ENCODE assay signal across 30 mouse cellular contexts in the genomic region with DNA sequence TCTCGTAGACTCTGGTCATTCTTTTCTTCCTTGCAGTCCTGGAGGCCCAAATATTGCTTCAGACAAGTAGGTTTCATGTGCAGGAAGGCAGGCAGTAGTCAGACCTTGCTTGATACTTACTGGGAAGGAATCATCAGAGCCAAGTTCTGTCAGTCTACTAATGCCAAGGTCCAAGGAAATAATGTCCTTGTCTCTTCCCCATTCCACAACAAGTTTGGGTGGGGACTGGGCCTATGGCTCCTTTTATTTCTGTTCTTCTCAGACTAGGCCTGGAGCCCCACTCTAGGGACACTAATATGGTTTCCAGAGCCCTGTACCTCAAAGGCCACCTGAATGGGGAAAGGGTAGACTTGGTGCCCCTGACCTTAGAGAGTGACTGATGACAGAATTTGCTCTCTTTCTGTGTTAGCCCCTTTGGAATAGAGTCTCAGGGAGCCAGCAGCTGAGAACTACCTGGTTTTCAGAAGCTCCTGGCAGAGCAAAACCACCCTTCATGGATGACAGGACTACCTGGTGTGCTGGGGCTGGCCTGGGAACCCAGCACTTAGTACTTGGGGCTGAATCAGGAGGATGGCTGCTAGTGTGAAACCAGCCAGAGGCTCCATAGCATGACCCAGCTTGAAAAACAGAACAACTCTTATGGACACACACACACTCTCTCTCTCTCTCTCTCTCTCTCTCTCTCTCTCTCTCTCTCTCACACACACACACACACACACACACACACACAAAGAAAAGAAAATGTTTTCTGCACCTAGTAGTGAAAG. TPM values are rescaled to one million over a fixed set of nuclear protein-coding genes. Genes with fewer than 3 reads are reported as not detected.
DNase-seq lines count a peak whose midpoint lies in the region; ATAC-seq and TF ChIP-seq lines count a peak whose summit lies in the region.
"Had no signal": no experiment of that assay in that cellular context is flagged by ENCODE, and none has a peak within 500 bp of the region (broad histone marks: within the 10 kb centered on the region; RNA-seq: fewer than 3 reads in every experiment).

No protein-coding gene starts in this region.

- intact Hi-C loops in gastrocnemius, adult 2 months (cut with DNase I) = no loop called here
- intact Hi-C loops in gastrocnemius, postnatal 14 days (cut with DNase I; ENCODE audit: low total_unique reads) = no loop called here

- peak overlapping the region; percentile 100 for H3K9ac ChIP-seq in neural tube, embryonic 11.5 days (ENCODE audit: low read length)
- H3K9ac ChIP-seq: heart, embryonic 12.5 days; midbrain, embryonic 12.5 days had no signal

- no peak for ATAC-seq in neural tube, embryonic 11.5 days (ENCODE audit: insufficient read depth, low FRiP score, low TSS enrichment)
- ATAC-seq: CD4-positive, CD25-positive, alpha-beta regulatory T cell, adult 4 months; forebrain, embryonic 16.5 days; lung, postnatal 0 days had no signal

- H3K9me3 ChIP-seq in neural tube, embryonic 11.5 days (ENCODE audit: control insufficient read depth, low read length) = no peaks in the 10 kb centered on the region
- H3K9me3 ChIP-seq: embryonic facial prominence, embryonic 10.5 days; forebrain, embryonic 10.5 days; heart, embryonic 12.5 days; limb, embryonic 10.5 days; midbrain, embryonic 12.5 days had no signal

- no peak for DNase-seq in gastrocnemius, adult 2 months
- no peak for DNase-seq in gastrocnemius, postnatal 14 days
- DNase-seq in kidney, adult 2 months = no peak
- no peak for DNase-seq in kidney, adult 9 months
- no peak for DNase-seq in neural tube, embryonic 11.5 days (ENCODE audit: low spot score)
- no peak for DNase-seq in neural tube, embryonic 10.5 days (ENCODE audit: extremely low spot score, low spot score)
- DNase-seq in cerebellum, postnatal 25 days = no peak
- DNase-seq: cerebellum, adult 11 months; cerebellum, adult 9-11 months; gastrocnemius, postnatal 25 days; heart, adult 18-20 months; heart, postnatal 10 days; kidney, postnatal 10 days; liver; thymus, adult 2 months; thymus, postnatal 4 days had no signal

- H3K27me3 ChIP-seq in kidney, adult 2 months (replicated peaks; ENCODE audit: control insufficient read depth, insufficient read depth, low read length) = no peaks in the 10 kb centered on the region
- H3K27me3 ChIP-seq in neural tube, embryonic 11.5 days (ENCODE audit: control insufficient read depth, insufficient read depth, low read length) = no peaks in the 10 kb centered on the region

- H3K4me2 ChIP-seq in neural tube, embryonic 11.5 days (ENCODE audit: low read depth) = peak overlapping the region; percentile 100
- H3K4me2 ChIP-seq: heart, embryonic 12.5 days; midbrain, embryonic 12.5 days had no signal

- TF ChIP-seq CTCF in gastrocnemius, adult 2 months (IDR thresholded peaks at IDR 0.05) = no peak
- TF ChIP-seq CTCF in kidney, adult 2 months (conservative IDR thresholded peaks at IDR 0.05; ENCODE audit: insufficient read depth, insufficient read length, low read depth, low read length) = no peak

- H3K4me1 ChIP-seq in kidney, adult 2 months (ENCODE audit: control insufficient read depth, insufficient read depth, low read length) = peaks cover 15% of the 10 kb centered on the region; the same call in 1 of the 2 replicates
- H3K4me1 ChIP-seq in neural tube, embryonic 11.5 days (ENCODE audit: control insufficient read depth, insufficient read depth, low read length) = peaks cover 18% of the 10 kb centered on the region

- no peak overlapping the region for H3K4me3 ChIP-seq in gastrocnemius, adult 2 months
- peak overlapping the region; percentile 1; the same call in 1 of the 2 replicates for H3K4me3 ChIP-seq in kidney, adult 2 months (ENCODE audit: insufficient read depth, low read depth, low read length)
- H3K4me3 ChIP-seq in neural tube, embryonic 11.5 days (ENCODE audit: low read depth, low read length) = peak overlapping the region; percentile 96
- H3K4me3 ChIP-seq: embryonic facial prominence, embryonic 10.5 days; forebrain, embryonic 10.5 days; heart, embryonic 12.5 days; layer of hippocampus, adult 2 months; midbrain, embryonic 12.5 days had no signal

- H3K27ac ChIP-seq in gastrocnemius, adult 2 months = 0 out of 2 replicates have a peak overlapping the region, but pooled peaks have one; percentile 24
- H3K27ac ChIP-seq in kidney, adult 2 months (ENCODE audit: insufficient read depth, low read depth, low read length) = peak overlapping the region; percentile 91
- H3K27ac ChIP-seq in neural tube, embryonic 11.5 days (ENCODE audit: low read depth, low read length) = peak overlapping the region; percentile 100
- H3K27ac ChIP-seq: embryonic facial prominence, embryonic 10.5 days; forebrain, embryonic 10.5 days; layer of hippocampus, adult 2 months; midbrain, embryonic 12.5 days had no signal

- H3K36me3 ChIP-seq in kidney, adult 2 months (ENCODE audit: control insufficient read depth, insufficient read depth, low read length) = no peaks in the 10 kb centered on the region
- no peaks in the 10 kb centered on the region for H3K36me3 ChIP-seq in neural tube, embryonic 11.5 days (ENCODE audit: control insufficient read depth, insufficient read depth, low read length)
- H3K36me3 ChIP-seq: embryonic facial prominence, embryonic 10.5 days; forebrain, embryonic 10.5 days; heart, embryonic 12.5 days; limb, embryonic 10.5 days; midbrain, embryonic 12.5 days had no signal

- 56% methylated on average over 1 of the region's 1 CpGs for WGBS in kidney, adult 2 months
- WGBS in neural tube, embryonic 11.5 days = 13% methylated on average over 1 of the region's 1 CpGs

- TF ChIP-seq POLR2A in kidney, adult 2 months (IDR thresholded peaks at IDR 0.05; ENCODE audit: low read depth, low read length) = no peak

RNA-seq across cellular contexts. Expression of gene Hoxb7, which starts 2.2 kb away (rescaled TPM):
- total RNA-seq in gastrocnemius, adult 2 months (2021) = under 1 TPM; 0.47 to 0.56 TPM
- total RNA-seq in gastrocnemius, postnatal 14 days (2021) = 1 to 10 TPM; 1.5 to 1.6 TPM
- 15.5 and 16.5 TPM in 2 replicates for polyA plus RNA-seq in kidney, adult 2 months (2012; rRNA removed)
- 65.5 and 65.9 TPM in 2 replicates for polyA plus RNA-seq in neural tube, embryonic 11.5 days (2014; fragmentation: Nextera tagmentation; extraction: Ambion mirVana)
- total RNA-seq: heart, adult 18-20 months; heart, postnatal 10 days; layer of hippocampus, adult 2 months; layer of hippocampus, postnatal 25 days; monocyte, adult 5-6 weeks; neutrophil, adult 5-6 weeks had no signal
- polyA plus RNA-seq: CD4-positive, CD25-positive, alpha-beta regulatory T cell, adult 4 months; cortical plate, adult 2 months; embryonic facial prominence, embryonic 10.5 days; forebrain, embryonic 10.5 days; forebrain, embryonic 16.5 days; midbrain, embryonic 12.5 days had no signal

RNA-seq across cellular contexts. Expression of gene Hoxb6, which starts 3.6 kb away (rescaled TPM):
- under 1 TPM; 0.56 to 0.64 TPM for total RNA-seq in gastrocnemius, adult 2 months (2021)
- total RNA-seq in gastrocnemius, postnatal 14 days (2021) = under 1 TPM; 0.43 to 0.75 TPM
- polyA plus RNA-seq in kidney, adult 2 months (2012; rRNA removed) = 62.7 and 67.9 TPM in 2 replicates
- 81.4 and 87.2 TPM in 2 replicates for polyA plus RNA-seq in neural tube, embryonic 11.5 days (2014; fragmentation: Nextera tagmentation; extraction: Ambion mirVana)
- total RNA-seq: heart, adult 18-20 months; heart, postnatal 10 days; layer of hippocampus, adult 2 months; layer of hippocampus, postnatal 25 days; monocyte, adult 5-6 weeks; neutrophil, adult 5-6 weeks had no signal
- polyA plus RNA-seq: CD4-positive, CD25-positive, alpha-beta regulatory T cell, adult 4 months; cortical plate, adult 2 months; embryonic facial prominence, embryonic 10.5 days; forebrain, embryonic 10.5 days; forebrain, embryonic 16.5 days; heart, embryonic 12.5 days; midbrain, embryonic 12.5 days had no signal

RNA-seq across cellular contexts. Expression of gene Hoxb8, which starts 6.9 kb away (rescaled TPM):
- total RNA-seq in gastrocnemius, adult 2 months (2021) = under 1 TPM; 0.14 to 0.23 TPM
- total RNA-seq in gastrocnemius, postnatal 14 days (2021) = under 1 TPM; 0.71 to 0.74 TPM
- 51.7 and 69.9 TPM in 2 replicates for polyA plus RNA-seq in kidney, adult 2 months (2012; rRNA removed)
- polyA plus RNA-seq in neural tube, embryonic 11.5 days (2014; fragmentation: Nextera tagmentation; extraction: Ambion mirVana) = 27.9 and 28.2 TPM in 2 replicates
- total RNA-seq: heart, adult 18-20 months; heart, postnatal 10 days; layer of hippocampus, adult 2 months; layer of hippocampus, postnatal 25 days; monocyte, adult 5-6 weeks; neutrophil, adult 5-6 weeks had no signal
- polyA plus RNA-seq: CD4-positive, CD25-positive, alpha-beta regulatory T cell, adult 4 months; cortical plate, adult 2 months; embryonic facial prominence, embryonic 10.5 days; forebrain, embryonic 10.5 days; forebrain, embryonic 16.5 days; heart, embryonic 12.5 days; liver, embryonic 16.5 days; midbrain, embryonic 12.5 days had no signal

RNA-seq across cellular contexts. Expression of gene Hoxb5, which starts 14.5 kb away (rescaled TPM):
- under 1 TPM; 0.26 to 0.28 TPM for total RNA-seq in gastrocnemius, adult 2 months (2021)
- total RNA-seq in gastrocnemius, postnatal 14 days (2021) = under 1 TPM; 0.90 to 0.91 TPM
- polyA plus RNA-seq in kidney, adult 2 months (2012; rRNA removed) = 7.7 and 8.4 TPM in 2 replicates
- 49.0 and 49.1 TPM in 2 replicates for polyA plus RNA-seq in neural tube, embryonic 11.5 days (2014; fragmentation: Nextera tagmentation; extraction: Ambion mirVana)
- total RNA-seq: layer of hippocampus, adult 2 months; layer of hippocampus, postnatal 25 days; monocyte, adult 5-6 weeks; neutrophil, adult 5-6 weeks had no signal
- polyA plus RNA-seq: CD4-positive, CD25-positive, alpha-beta regulatory T cell, adult 4 months; cortical plate, adult 2 months; forebrain, embryonic 10.5 days; forebrain, embryonic 16.5 days; midbrain, embryonic 12.5 days had no signal

RNA-seq across cellular contexts. Expression of gene Hoxb9, which starts 17.4 kb away (rescaled TPM):
- total RNA-seq in gastrocnemius, adult 2 months (2021) = under 1 TPM in 1 of 2 experiments, not detected in 1; 0.14 TPM
- total RNA-seq in gastrocnemius, postnatal 14 days (2021) = under 1 TPM; 0.49 to 0.59 TPM
- polyA plus RNA-seq in kidney, adult 2 months (2012; rRNA removed) = 27.8 and 29.6 TPM in 2 replicates
- polyA plus RNA-seq in neural tube, embryonic 11.5 days (2014; fragmentation: Nextera tagmentation; extraction: Ambion mirVana) = 60.7 and 67.9 TPM in 2 replicates
- total RNA-seq: heart, adult 18-20 months; heart, postnatal 10 days; layer of hippocampus, adult 2 months; layer of hippocampus, postnatal 25 days; monocyte, adult 5-6 weeks; neutrophil, adult 5-6 weeks had no signal
- polyA plus RNA-seq: cortical plate, adult 2 months; embryonic facial prominence, embryonic 10.5 days; forebrain, embryonic 10.5 days; forebrain, embryonic 16.5 days; liver, embryonic 16.5 days; lung, postnatal 0 days; midbrain, embryonic 12.5 days had no signal

Comparison
In these comparisons a context has a peak if more than half of its experiments do, and no peak if none do; other contexts are left out.
1. H3K27ac ChIP-seq: peak in every context shown above with its lines; median percentile 100 in neural tube, embryonic 11.5 days; 91 in kidney, adult 2 months; 24 in gastrocnemius, adult 2 months.